Mouse (Mus musculus): Measurements from ENCODE around the gene Shmt1. TPM values are rescaled to one million over a fixed set of nuclear protein-coding genes. Genes with fewer than 3 reads are reported as not detected.

Gene Shmt1
- total and polyA plus RNA-seq, 2 experiments = 214 to 239 TPM

- Histone ChIP-seq H3K27me3 (ENCODE audit: control insufficient read depth, insufficient read depth, low read length) (no peaks in the 10 kb centered on the region), H3K4me1 (ENCODE audit: control insufficient read depth, insufficient read depth, low read length) (peaks cover 22% of the 10 kb centered on the region), H3K27ac (replicated peaks; ENCODE audit: insufficient read depth, low read depth, low read length) (peak overlapping the region; percentile 94), H3K79me2 (ENCODE audit: control insufficient read depth, insufficient read depth, low read length) (peaks cover 31% of the 10 kb centered on the region; the same call in 1 of the 2 replicates), H3K4me3 (ENCODE audit: insufficient read depth, low read depth, low read length) (peak overlapping the region; percentile 70), H3K36me3 (ENCODE audit: control insufficient read depth, insufficient read depth, low read length) (peaks cover 10% of the 10 kb centered on the region), H3K9ac (ENCODE audit: low read depth, low read length) (peak overlapping the region; percentile 85)
- peak; percentile 87 for DNase-seq (ENCODE audit: extremely low read depth, low read depth, low spot score)
- WGBS = 11% methylated on average over 14 of the region's 14 CpGs
- TF ChIP-seq CTCF (IDR thresholded peaks at IDR 0.05; ENCODE audit: low read depth, low read length) (no peak), POLR2A (IDR thresholded peaks at IDR 0.05; ENCODE audit: extremely low read depth, insufficient read depth, low read length) (no peak)
Observed at GRCm38 (mm10) chr11:60810046-60810965, 1.2 kb downstream of the Shmt1 start.

- Histone ChIP-seq H3K4me3 (ENCODE audit: insufficient read depth, low read depth, low read length) (peak overlapping the region; percentile 70), H3K27me3 (ENCODE audit: control insufficient read depth, insufficient read depth, low read length) (no peaks in the 10 kb centered on the region), H3K27ac (replicated peaks; ENCODE audit: insufficient read depth, low read depth, low read length) (peak overlapping the region; percentile 94), H3K36me3 (ENCODE audit: control insufficient read depth, insufficient read depth, low read length) (peaks cover 14% of the 10 kb centered on the region), H3K79me2 (ENCODE audit: control insufficient read depth, insufficient read depth, low read length) (peaks cover 33% of the 10 kb centered on the region; the same call in 1 of the 2 replicates), H3K9ac (ENCODE audit: low read depth, low read length) (peak overlapping the region; percentile 85), H3K4me1 (ENCODE audit: control insufficient read depth, insufficient read depth, low read length) (peaks cover 22% of the 10 kb centered on the region)
- TF ChIP-seq CTCF (IDR thresholded peaks at IDR 0.05; ENCODE audit: low read depth, low read length) (no peak), POLR2A (IDR thresholded peaks at IDR 0.05; ENCODE audit: extremely low read depth, insufficient read depth, low read length) (no peak)
- WGBS = 16% methylated on average over 1 of the region's 1 CpGs
- DNase-seq (ENCODE audit: extremely low read depth, low read depth, low spot score) = peak; percentile 65
Observed at GRCm38 (mm10) chr11:60809546-60809945, 2.0 kb downstream of the Shmt1 start.

- Histone ChIP-seq H3K4me1 (ENCODE audit: control insufficient read depth, insufficient read depth, low read length) (peaks cover 25% of the 10 kb centered on the region), H3K4me3 (ENCODE audit: insufficient read depth, low read depth, low read length) (peak overlapping the region; percentile 50), H3K27ac (replicated peaks; ENCODE audit: insufficient read depth, low read depth, low read length) (peak overlapping the region; percentile 94), H3K79me2 (ENCODE audit: control insufficient read depth, insufficient read depth, low read length) (peaks cover 37% of the 10 kb centered on the region; the same call in 1 of the 2 replicates), H3K36me3 (ENCODE audit: control insufficient read depth, insufficient read depth, low read length) (peaks cover 25% of the 10 kb centered on the region), H3K27me3 (ENCODE audit: control insufficient read depth, insufficient read depth, low read length) (no peaks in the 10 kb centered on the region), H3K9ac (ENCODE audit: low read depth, low read length) (peak overlapping the region; percentile 82)
- TF ChIP-seq POLR2A (IDR thresholded peaks at IDR 0.05; ENCODE audit: extremely low read depth, insufficient read depth, low read length) (0 out of 2 replicates have a peak, but pooled peaks have one; percentile 15), CTCF (IDR thresholded peaks at IDR 0.05; ENCODE audit: low read depth, low read length) (no peak)
- DNase-seq (ENCODE audit: extremely low read depth, low read depth, low spot score) = peak; percentile 98
- 23% methylated on average over 4 of the region's 4 CpGs for WGBS
Observed at GRCm38 (mm10) chr11:60808286-60809070, 3.0 kb downstream of the Shmt1 start.

GRCm38 (mm10) chr11:60800892-60801291 is 10.6 kb downstream of the Shmt1 start:
- H3K4me3 ChIP-seq (ENCODE audit: insufficient read depth, low read depth, low read length) = no peak overlapping the region
- H3K79me2 ChIP-seq (ENCODE audit: control insufficient read depth, insufficient read depth, low read length) = peaks cover 18% of the 10 kb centered on the region; the same call in 1 of the 2 replicates
- H3K9ac ChIP-seq (ENCODE audit: low read depth, low read length) = no peak overlapping the region
- no peaks in the 10 kb centered on the region for H3K27me3 ChIP-seq (ENCODE audit: control insufficient read depth, insufficient read depth, low read length)
- no peak for DNase-seq (ENCODE audit: extremely low read depth, low read depth, low spot score)
- no peak overlapping the region for H3K27ac ChIP-seq (replicated peaks; ENCODE audit: insufficient read depth, low read depth, low read length)
- TF ChIP-seq CTCF (IDR thresholded peaks at IDR 0.05; ENCODE audit: low read depth, low read length) = no peak
- no peak for TF ChIP-seq POLR2A (IDR thresholded peaks at IDR 0.05; ENCODE audit: extremely low read depth, insufficient read depth, low read length)
- H3K4me1 ChIP-seq (ENCODE audit: control insufficient read depth, insufficient read depth, low read length) = peaks cover 18% of the 10 kb centered on the region
- H3K36me3 ChIP-seq (ENCODE audit: control insufficient read depth, insufficient read depth, low read length) = peaks cover 70% of the 10 kb centered on the region
- 96% methylated on average over 1 of the region's 1 CpGs for WGBS

GRCm38 (mm10) chr11:60799977-60800376 is 11.5 kb downstream of the Shmt1 start:
- no peak overlapping the region for H3K4me3 ChIP-seq (ENCODE audit: insufficient read depth, low read depth, low read length)
- H3K4me1 ChIP-seq (ENCODE audit: control insufficient read depth, insufficient read depth, low read length) = peaks cover 16% of the 10 kb centered on the region
- peaks cover 67% of the 10 kb centered on the region for H3K36me3 ChIP-seq (ENCODE audit: control insufficient read depth, insufficient read depth, low read length)
- no peak for DNase-seq (ENCODE audit: extremely low read depth, low read depth, low spot score)
- no peak overlapping the region for H3K27ac ChIP-seq (replicated peaks; ENCODE audit: insufficient read depth, low read depth, low read length)
- H3K79me2 ChIP-seq (ENCODE audit: control insufficient read depth, insufficient read depth, low read length) = peaks cover 13% of the 10 kb centered on the region; the same call in 1 of the 2 replicates
- TF ChIP-seq POLR2A (IDR thresholded peaks at IDR 0.05; ENCODE audit: extremely low read depth, insufficient read depth, low read length) (no peak), CTCF (IDR thresholded peaks at IDR 0.05; ENCODE audit: low read depth, low read length) (no peak)
- no peak overlapping the region for H3K9ac ChIP-seq (ENCODE audit: low read depth, low read length)
- 90% methylated on average over 4 of the region's 4 CpGs for WGBS
- no peaks in the 10 kb centered on the region for H3K27me3 ChIP-seq (ENCODE audit: control insufficient read depth, insufficient read depth, low read length)
